Mouse (Mus musculus): ENCODE measurements around the gene Cpeb1. TPM values are rescaled to one million over a fixed set of nuclear protein-coding genes. Genes with fewer than 3 reads are reported as not detected.
"Not testable (repeated sequence)": the region's sequence is repeated elsewhere in the genome, so short reads cannot be mapped to it uniquely, and the experiment has no call there.

The Cpeb1 gene
- total RNA-seq (2021) = 10 to 100 TPM in 1 of 2 experiments, 1 to 10 TPM in 1; 8.5 to 11.5 TPM
- long read RNA-seq, experiment 1, partial matches to known transcripts = 0 of 9 reads
- long read RNA-seq, experiment 1, other reads (novel, unspliced or antisense) = 9 of 9 reads
- long read RNA-seq, experiment 2, partial matches to known transcripts = 3 of 12 reads
- long read RNA-seq, experiment 2, other reads (novel, unspliced or antisense) = 9 of 12 reads

DNA sequence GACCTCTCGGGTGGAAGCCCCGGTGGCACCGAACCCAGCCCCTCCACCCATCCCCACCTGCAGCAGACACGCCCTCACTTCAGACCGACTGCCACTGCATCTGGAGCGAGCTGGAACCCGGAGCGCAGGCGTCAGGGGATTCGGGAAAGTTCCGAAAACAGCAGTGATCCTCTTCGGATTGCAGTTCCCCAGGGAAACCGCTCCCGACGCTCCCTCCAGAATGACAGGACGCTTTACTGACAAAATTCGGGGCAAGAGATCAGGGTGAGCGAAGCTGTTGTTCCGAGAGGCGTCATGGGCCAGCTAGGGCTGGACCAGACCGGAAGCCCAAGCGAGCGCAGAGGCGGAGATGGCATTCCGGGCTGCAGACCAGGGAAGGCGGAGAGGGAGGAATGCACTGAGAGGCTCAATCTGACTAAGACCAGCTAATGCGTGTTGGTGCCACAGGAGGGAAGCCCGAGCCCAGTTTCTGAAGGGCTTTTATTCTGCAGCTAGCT, at the start of gene Cpeb1:
Gene Cpeb1, minus strand, starts transcription at position 311 of the 497 bp plus-strand sequence.
- intact Hi-C loops (cut with DNase I; ENCODE audit: low total_unique reads) = no loop called here

GRCm38 (mm10) chr7:81501050-81501449, 45.8 kb upstream of the Cpeb1 start:
- intact Hi-C loops (cut with DNase I; ENCODE audit: low total_unique reads) = no loop called here
- no peak for DNase-seq

More for the DNA sequence above, at the start of gene Cpeb1:
- peak; percentile 78 for DNase-seq

- intact Hi-C loops (cut with DNase I; ENCODE audit: low total_unique reads) = no loop called here
- no peak for DNase-seq
Measured at GRCm38 (mm10) chr7:81498181-81498580, 42.9 kb upstream of the Cpeb1 start, which contains the start of gene BC048679. Gene BC048679 (minus strand): TSS chr7:81498281.

- no peak for DNase-seq
- intact Hi-C loops (cut with DNase I; ENCODE audit: low total_unique reads) = no loop called here
Measured at GRCm38 (mm10) chr7:81497171-81497570, 41.9 kb upstream of the Cpeb1 start.

GRCm38 (mm10) chr7:81493331-81494021, 38.2 kb upstream of the Cpeb1 start, which contains the start of gene Ap3b2:
Gene Ap3b2 (minus strand): TSS chr7:81493925.
- peak; percentile 76 for DNase-seq
- intact Hi-C loops (cut with DNase I; ENCODE audit: low total_unique reads) = no loop called here

DNA sequence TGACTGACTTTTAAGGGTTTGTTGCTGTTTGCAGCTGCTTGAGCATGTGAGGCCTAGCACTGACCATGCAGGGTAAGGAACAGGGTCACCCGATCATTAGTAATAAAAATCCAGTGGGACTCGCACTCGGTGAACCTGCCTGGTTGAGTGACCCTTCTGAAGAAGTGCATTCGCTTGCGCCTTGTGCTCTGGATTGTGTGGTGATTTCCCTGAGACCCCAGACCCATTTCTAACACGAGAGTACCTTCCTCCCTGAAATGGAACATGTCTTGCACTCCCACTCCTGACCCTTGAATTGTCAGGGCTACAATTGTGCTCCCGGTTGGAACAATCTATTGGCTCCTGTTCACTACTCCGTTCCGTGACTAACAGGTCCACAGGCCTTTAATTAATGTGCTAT, 37.4 kb upstream of the Cpeb1 start:
- DNase-seq = no peak
- intact Hi-C loops (cut with DNase I; ENCODE audit: low total_unique reads) = no loop called here

- intact Hi-C loops (cut with DNase I; ENCODE audit: low total_unique reads) = no loop called here
- DNase-seq = no peak
Measured at GRCm38 (mm10) chr7:81489649-81490048, 34.4 kb upstream of the Cpeb1 start.

DNA sequence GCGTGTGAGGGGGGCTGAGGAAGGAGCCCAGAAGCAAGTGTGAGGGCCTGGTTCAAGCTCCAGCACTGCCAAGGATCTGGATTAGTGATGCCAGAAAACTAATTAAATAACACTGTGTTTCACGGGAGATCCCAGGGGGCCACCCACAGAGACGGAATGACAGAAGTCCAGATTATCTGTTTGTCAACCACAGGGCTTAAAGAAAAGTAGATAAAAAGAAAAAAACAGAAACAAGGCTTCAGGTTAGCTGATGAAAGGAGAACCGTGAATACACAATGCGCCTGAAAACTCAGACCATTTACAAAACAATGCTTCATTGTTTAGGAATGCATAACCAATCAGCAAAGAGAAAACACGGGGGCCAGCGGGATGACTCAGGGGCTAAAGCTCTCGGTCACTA, 25.5 kb upstream of the Cpeb1 start:
- no peak for DNase-seq
- intact Hi-C loops (cut with DNase I; ENCODE audit: low total_unique reads) = no loop called here

GRCm38 (mm10) chr7:81479531-81480090, 24.3 kb upstream of the Cpeb1 start:
- intact Hi-C loops (cut with DNase I; ENCODE audit: low total_unique reads) = no loop called here
- no peak for DNase-seq

DNA sequence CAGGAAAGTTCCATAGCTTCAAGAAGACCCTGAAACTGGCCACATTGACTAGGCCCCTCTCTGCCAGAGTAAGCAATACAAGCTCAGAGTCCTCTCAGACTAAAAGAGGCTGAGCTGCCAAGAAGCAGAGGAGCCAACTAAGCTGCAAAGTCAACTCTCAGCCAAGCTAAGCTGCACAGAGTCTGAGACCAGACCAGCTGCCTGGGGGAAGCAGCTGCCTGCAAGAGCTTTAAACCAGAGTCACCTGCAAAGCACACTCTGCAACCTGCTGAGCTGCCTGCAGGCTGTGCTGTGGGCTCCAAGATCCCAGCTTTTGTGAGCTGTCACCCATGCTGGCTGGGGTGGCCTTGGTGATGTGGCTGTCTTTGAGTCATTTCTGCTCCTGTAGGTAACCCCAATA, 23.0 kb upstream of the Cpeb1 start:
- intact Hi-C loops (cut with DNase I; ENCODE audit: low total_unique reads); DNase-seq: not testable (repeated sequence)

DNA sequence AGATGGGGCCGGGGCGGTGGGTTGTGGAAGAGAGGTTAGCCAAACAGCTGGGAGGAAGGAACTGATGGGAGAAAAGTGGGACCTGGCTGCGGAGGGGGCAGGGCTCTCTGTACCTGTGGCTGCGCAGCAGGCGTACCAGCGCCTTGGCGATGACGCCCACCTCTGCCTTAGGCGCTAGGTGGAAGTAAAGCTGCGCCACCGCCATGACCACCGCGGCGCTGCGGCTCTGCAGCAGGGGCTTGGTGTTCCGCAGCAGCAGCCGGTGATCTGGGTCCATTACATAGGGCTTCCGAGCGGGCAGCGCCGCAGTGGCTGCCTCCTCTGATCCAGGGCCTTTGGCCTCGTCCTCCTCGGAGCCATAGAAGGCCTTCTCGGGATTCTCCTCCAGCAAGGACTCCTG, 21.6 kb upstream of the Cpeb1 start:
- intact Hi-C loops (cut with DNase I; ENCODE audit: low total_unique reads) = no loop called here
- DNase-seq = no peak

DNA sequence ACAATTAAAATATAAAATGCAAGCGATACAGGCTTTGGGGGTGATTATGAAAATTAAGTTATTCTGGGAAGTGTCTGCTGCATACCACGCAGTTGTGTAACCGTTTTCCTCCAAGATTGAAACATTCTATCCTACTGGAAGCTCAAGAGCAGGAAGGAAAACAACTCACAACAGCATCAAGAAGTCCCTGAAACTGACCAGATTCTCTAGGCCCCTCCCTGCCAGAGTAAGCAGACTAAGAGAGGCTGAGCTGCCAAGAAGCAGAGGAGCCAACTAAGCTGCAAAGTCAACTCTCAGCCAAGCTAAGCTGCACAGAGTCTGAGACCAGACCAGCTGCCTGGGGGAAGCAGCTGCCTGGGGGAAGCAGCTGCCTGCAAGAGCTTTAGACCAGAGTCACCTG, 20.0 kb upstream of the Cpeb1 start:
- intact Hi-C loops (cut with DNase I; ENCODE audit: low total_unique reads) = no loop called here
- DNase-seq = peak; percentile 32

GRCm38 (mm10) chr7:81464906-81465450, 9.7 kb upstream of the Cpeb1 start:
- DNase-seq = no peak
- intact Hi-C loops (cut with DNase I; ENCODE audit: low total_unique reads) = no loop called here

GRCm38 (mm10) chr7:81464116-81464515, 8.9 kb upstream of the Cpeb1 start:
- DNase-seq = no peak
- intact Hi-C loops (cut with DNase I; ENCODE audit: low total_unique reads) = no loop called here

DNA sequence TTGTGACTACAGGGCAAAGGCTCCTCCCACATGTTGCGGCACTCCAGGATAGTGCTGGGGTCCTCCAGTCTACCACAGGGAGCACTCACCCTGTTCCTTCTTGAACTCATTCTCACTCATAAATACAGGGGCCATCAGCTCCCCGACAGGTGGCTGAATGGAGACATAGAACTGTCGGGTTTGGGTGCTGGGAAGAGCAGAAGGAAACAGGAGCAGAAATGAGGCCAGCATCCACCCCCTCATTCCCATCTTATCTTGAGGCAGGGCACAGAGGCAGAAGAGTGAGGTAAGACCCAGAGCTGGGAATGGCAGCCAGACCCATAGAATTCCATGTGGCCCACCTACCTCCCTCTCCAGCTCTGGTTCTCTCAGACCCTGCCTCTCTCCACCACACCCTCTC, 7.5 kb upstream of the Cpeb1 start:
- intact Hi-C loops (cut with DNase I; ENCODE audit: low total_unique reads) = no loop called here
- no peak for DNase-seq

DNA sequence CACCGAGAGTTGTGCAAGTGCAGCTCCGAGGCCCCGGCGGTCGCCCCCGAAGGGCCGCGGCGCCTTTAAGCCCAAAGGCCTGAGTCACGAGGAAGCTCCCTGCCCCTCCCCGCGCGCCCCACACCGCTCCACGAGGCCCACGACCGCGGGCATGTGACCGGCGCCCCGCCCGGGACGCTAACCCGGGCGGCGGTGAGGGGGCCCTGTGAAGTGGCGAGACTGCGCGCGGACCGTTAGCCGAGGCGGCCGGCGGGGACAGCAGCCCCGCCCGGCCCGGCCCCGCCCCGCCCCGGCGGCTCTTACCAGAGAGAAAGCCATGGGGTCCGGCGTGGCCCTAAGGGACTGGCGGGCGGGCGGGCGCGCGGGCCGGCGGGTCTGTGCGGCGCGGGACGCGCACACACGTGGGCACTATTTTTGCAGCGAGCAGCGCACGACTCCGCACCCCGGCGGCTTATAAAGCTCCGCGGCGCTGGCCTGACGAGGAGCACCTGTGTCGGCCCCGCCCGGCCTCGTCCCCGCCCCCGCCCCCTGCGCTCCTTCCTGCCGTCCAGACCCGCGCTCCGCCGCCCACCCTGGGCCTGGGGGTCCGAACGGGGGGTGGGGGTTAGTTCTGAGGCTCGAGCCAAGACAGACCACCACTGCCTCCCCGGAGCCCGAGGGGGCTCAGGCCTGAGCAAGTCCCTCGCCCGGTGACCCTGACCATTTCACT, 780 bp downstream of the Cpeb1 start:
- intact Hi-C loops (cut with DNase I; ENCODE audit: low total_unique reads) = no loop called here
- DNase-seq = peak; percentile 67

GRCm38 (mm10) chr7:81453443-81454274, 1.6 kb downstream of the Cpeb1 start:
- DNase-seq = peak; percentile 53
- intact Hi-C loops (cut with DNase I; ENCODE audit: low total_unique reads) = no loop called here

DNA sequence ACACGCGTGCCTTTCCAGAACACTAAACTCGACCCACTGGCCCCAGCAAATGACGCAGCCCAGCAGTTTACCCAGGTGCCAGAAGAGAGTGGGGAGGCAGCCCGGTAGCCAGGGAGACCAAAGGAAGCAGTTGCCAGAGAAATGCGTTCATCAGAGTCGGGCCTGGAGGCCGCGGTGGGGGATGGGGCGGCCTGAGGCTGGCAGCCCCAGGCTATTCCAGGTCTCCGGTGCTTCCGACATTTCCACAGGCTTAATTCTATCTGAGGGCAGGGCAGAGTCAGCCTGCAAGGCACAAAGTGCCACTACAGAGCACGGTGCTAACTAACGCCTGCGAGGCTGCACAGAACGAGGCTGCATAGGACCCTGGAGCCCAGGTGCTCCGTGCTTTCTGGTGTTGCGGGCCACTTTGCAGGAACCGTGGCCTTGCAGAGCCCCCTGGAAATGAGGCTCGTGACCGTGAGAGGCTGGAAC, 2.3 kb downstream of the Cpeb1 start:
- intact Hi-C loops (cut with DNase I; ENCODE audit: low total_unique reads) = no loop called here

DNA sequence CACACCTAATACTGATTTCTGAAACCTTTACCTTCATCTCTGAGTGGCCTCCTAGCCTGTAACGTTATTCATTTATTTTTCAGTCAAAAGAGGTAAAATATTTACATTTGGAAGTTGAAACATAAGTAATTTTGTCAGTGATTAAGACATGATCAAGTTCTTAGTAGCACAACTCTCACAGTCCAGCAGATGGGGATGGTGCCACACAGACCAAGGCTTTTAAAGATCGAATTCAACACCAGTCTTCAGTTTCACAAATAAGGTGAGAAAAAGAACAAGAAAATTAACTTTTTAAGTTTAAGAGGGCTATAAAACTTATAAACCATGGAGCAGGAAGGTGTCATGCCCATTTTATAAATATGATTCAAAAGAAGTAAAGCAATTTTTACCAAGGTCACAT, 56.3 kb downstream of the Cpeb1 start:
- no peak for DNase-seq

More for the DNA sequence above, 2.3 kb downstream of the Cpeb1 start:
- DNase-seq = peak; percentile 32

More for the DNA sequence above, 56.3 kb downstream of the Cpeb1 start:
- intact Hi-C loops (cut with DNase I; ENCODE audit: low total_unique reads) = no loop called here
